Mouse (Mus musculus) retina, embryonic 14.5 days (tissue): ENCODE data around the gene Nfatc2ip.

Experiments
- DNase-seq: peaks from one replicate; pipeline ENCODE4 v3.0.0-alpha.2; 2015; ENCODE audit warnings: low spot score

The Nfatc2ip gene

GRCm38 (mm10) chr7:126396298-126397119 is at the start of gene Nfatc2ip:
Gene Nfatc2ip, minus strand, starts transcription at chr7:126396737.
- peak; percentile 100 for DNase-seq

GRCm38 (mm10) chr7:126446217-126446616 is 49.7 kb upstream of the Nfatc2ip start:
- DNase-seq = no peak

GRCm38 (mm10) chr7:126445104-126445815 is 48.7 kb upstream of the Nfatc2ip start:
- DNase-seq = no peak

- DNase-seq = no peak
Observed at GRCm38 (mm10) chr7:126444536-126444935, 48.0 kb upstream of the Nfatc2ip start.

GRCm38 (mm10) chr7:126443997-126444396 is 47.5 kb upstream of the Nfatc2ip start:
- no peak for DNase-seq

- no peak for DNase-seq
Observed at GRCm38 (mm10) chr7:126440134-126440533, 43.6 kb upstream of the Nfatc2ip start.

GRCm38 (mm10) chr7:126436851-126437250 is 40.3 kb upstream of the Nfatc2ip start:
- peak; percentile 78 for DNase-seq

GRCm38 (mm10) chr7:126435801-126436200 is 39.3 kb upstream of the Nfatc2ip start:
- no peak for DNase-seq

- no peak for DNase-seq
Observed at GRCm38 (mm10) chr7:126434726-126435125, 38.2 kb upstream of the Nfatc2ip start.

GRCm38 (mm10) chr7:126430167-126430566 is 33.6 kb upstream of the Nfatc2ip start:
- DNase-seq = no peak

- no peak for DNase-seq
Observed at GRCm38 (mm10) chr7:126429503-126429898, 33.0 kb upstream of the Nfatc2ip start.

- DNase-seq = peak; percentile 95
Observed at GRCm38 (mm10) chr7:126428631-126429502, 32.3 kb upstream of the Nfatc2ip start, which contains the start of gene Rabep2. Gene Rabep2, plus strand, starts transcription at chr7:126428759.

GRCm38 (mm10) chr7:126428154-126428553 is 31.6 kb upstream of the Nfatc2ip start:
- DNase-seq = no peak

- no peak for DNase-seq
Observed at GRCm38 (mm10) chr7:126427323-126427860, 30.9 kb upstream of the Nfatc2ip start.

- no peak for DNase-seq
Observed at GRCm38 (mm10) chr7:126424161-126424560, 27.6 kb upstream of the Nfatc2ip start.

GRCm38 (mm10) chr7:126421756-126422155 is 25.2 kb upstream of the Nfatc2ip start:
- no peak for DNase-seq

- DNase-seq = no peak
Observed at GRCm38 (mm10) chr7:126418496-126418895, 22.0 kb upstream of the Nfatc2ip start.

GRCm38 (mm10) chr7:126417606-126418005 is 21.1 kb upstream of the Nfatc2ip start:
- DNase-seq = no peak

GRCm38 (mm10) chr7:126417045-126417444 is 20.5 kb upstream of the Nfatc2ip start:
- peak; percentile 32 for DNase-seq

GRCm38 (mm10) chr7:126416615-126417014 is 20.1 kb upstream of the Nfatc2ip start:
- no peak for DNase-seq

- DNase-seq = no peak
Observed at GRCm38 (mm10) chr7:126414725-126415124, 18.2 kb upstream of the Nfatc2ip start, which contains the start of gene Cd19. Gene Cd19, minus strand, starts transcription at chr7:126414889.

GRCm38 (mm10) chr7:126411061-126411460 is 14.5 kb upstream of the Nfatc2ip start:
- DNase-seq = no peak
